Mouse (Mus musculus) forebrain, embryonic 16.5 days (tissue): Measurements from ENCODE around the gene Lrrc57. TPM values are rescaled to one million over a fixed set of nuclear protein-coding genes. Genes with fewer than 3 reads are reported as not detected.

Source experiments
- ATAC-seq: fragments of 200-750 bp; cut with Nextera tagmentation; 2 replicates; pipeline ENCODE4 v1.8.0; 2017; ENCODE audit warnings: mild to moderate bottlenecking, moderate library complexity
- H3K27ac ChIP-seq: fragments of 300-500 bp; sonication (generic); 2 replicates; pipeline ENCODE4 v1.5.1; 2014; ENCODE audit warnings: low read length, control low read depth
- H3K27me3 ChIP-seq: fragments of 300-500 bp; sonication (generic); replicated peaks from 2 replicates; pipeline ENCODE4 v1.6.1; 2014; ENCODE audit warnings: low read length; ENCODE audit not compliant: control insufficient read depth, insufficient read depth
- H3K36me3 ChIP-seq: fragments of 300-500 bp; sonication (generic); 2 replicates; pipeline ENCODE4 v1.6.1; 2014; ENCODE audit not compliant: control insufficient read depth, insufficient read depth
- H3K4me1 ChIP-seq: fragments of 300-500 bp; sonication (generic); replicated peaks from 2 replicates; pipeline ENCODE4 v1.6.1; 2014; ENCODE audit warnings: low read length; ENCODE audit not compliant: control insufficient read depth, insufficient read depth
- H3K4me2 ChIP-seq: fragments of 300-500 bp; sonication (generic); 2 replicates; pipeline ENCODE4 v1.6.1; 2014; ENCODE audit warnings: mild to moderate bottlenecking, low read length, control low read depth
- H3K4me3 ChIP-seq: fragments of 300-500 bp; sonication (generic); replicated peaks from 2 replicates; pipeline ENCODE4 v1.5.1; 2014; ENCODE audit warnings: mild to moderate bottlenecking, low read length, control low read depth
- H3K9ac ChIP-seq: fragments of 300-500 bp; sonication (generic); replicated peaks from 2 replicates; pipeline ENCODE4 v1.6.1; 2014; ENCODE audit warnings: low read depth, low read length, control low read depth
- H3K9me3 ChIP-seq: fragments of 300-500 bp; sonication (generic); 2 replicates; pipeline ENCODE4 v1.6.1; 2016; ENCODE audit warnings: low read length; ENCODE audit not compliant: control insufficient read depth
- WGBS: fragments of 180-500 bp; shearing (Covaris S2); extraction: QIAGEN DNeasy Blood & Tissue Kit; methylation state at CpG from one replicate; pipeline ENCODE4 v1.1.7; 2014; 5-methylcytosine and 5-hydroxymethylcytosine counted together
- polyA plus RNA-seq: library from polyadenylated mRNA; unstranded; fragments of >200 nt; fragmentation: Nextera tagmentation; extraction: Ambion mirVana; gene quantifications from 2 replicates; pipeline ENCODE4 v1.2.1, GENCODE M21; 2015

Gene Lrrc57
- polyA plus RNA-seq, 1 experiment from 2014 or later: 38.9 TPM

GRCm38 (mm10) chr2:120562859-120563234, 46.5 kb downstream of the Lrrc57 start:
- Histone ChIP-seq H3K27ac (no peak overlapping the region), H3K27me3 (no peaks in the 10 kb centered on the region), H3K9me3 (no peaks in the 10 kb centered on the region), H3K4me2 (peak overlapping the region; percentile 86), H3K36me3 (no peaks in the 10 kb centered on the region), H3K4me3 (peak overlapping the region; percentile 95), H3K9ac (peak overlapping the region; percentile 95), H3K4me1 (peaks cover 14% of the 10 kb centered on the region)
- WGBS: 23% methylated on average over 9 of the region's 9 CpGs
- ATAC-seq: no peak

- ATAC-seq: no peak
- Histone ChIP-seq H3K4me3 (no peak overlapping the region), H3K4me2 (no peak overlapping the region), H3K4me1 (peaks cover 9% of the 10 kb centered on the region), H3K9ac (no peak overlapping the region), H3K27me3 (no peaks in the 10 kb centered on the region), H3K9me3 (no peaks in the 10 kb centered on the region), H3K36me3 (no peaks in the 10 kb centered on the region), H3K27ac (no peak overlapping the region)
- WGBS: 86% methylated on average over 1 of the region's 1 CpGs
Measured at GRCm38 (mm10) chr2:120561524-120561923, 47.8 kb downstream of the Lrrc57 start.

DNA sequence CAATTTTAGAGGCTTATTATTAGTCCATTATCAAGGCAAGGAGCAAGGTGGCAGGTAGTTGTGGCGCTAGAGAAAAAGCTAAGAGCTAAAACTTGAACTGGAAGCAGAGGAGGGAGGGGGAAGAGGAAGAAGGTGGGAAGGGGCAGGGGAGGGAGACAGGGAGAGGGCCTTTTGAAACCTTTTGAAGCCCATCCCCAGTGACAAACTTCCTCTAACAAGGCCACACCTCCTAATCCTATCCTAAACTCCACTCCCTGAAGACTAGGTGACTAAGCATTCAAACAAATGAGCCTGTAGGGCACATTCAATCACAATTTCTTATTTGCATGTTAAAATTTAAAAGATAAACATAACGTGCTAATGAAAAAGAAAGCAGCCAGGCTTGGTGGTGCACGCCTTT, 50.5 kb downstream of the Lrrc57 start:
- no peaks in the 10 kb centered on the region for H3K9me3 ChIP-seq
- H3K27me3 ChIP-seq: no peaks in the 10 kb centered on the region
- H3K9ac ChIP-seq: no peak overlapping the region
- no peak for ATAC-seq
- H3K4me1 ChIP-seq: peaks cover 7% of the 10 kb centered on the region
- H3K4me2 ChIP-seq: no peak overlapping the region
- no peaks in the 10 kb centered on the region for H3K36me3 ChIP-seq
- H3K27ac ChIP-seq: no peak overlapping the region
- 84% methylated on average over 3 of the region's 3 CpGs for WGBS
- no peak overlapping the region for H3K4me3 ChIP-seq

DNA sequence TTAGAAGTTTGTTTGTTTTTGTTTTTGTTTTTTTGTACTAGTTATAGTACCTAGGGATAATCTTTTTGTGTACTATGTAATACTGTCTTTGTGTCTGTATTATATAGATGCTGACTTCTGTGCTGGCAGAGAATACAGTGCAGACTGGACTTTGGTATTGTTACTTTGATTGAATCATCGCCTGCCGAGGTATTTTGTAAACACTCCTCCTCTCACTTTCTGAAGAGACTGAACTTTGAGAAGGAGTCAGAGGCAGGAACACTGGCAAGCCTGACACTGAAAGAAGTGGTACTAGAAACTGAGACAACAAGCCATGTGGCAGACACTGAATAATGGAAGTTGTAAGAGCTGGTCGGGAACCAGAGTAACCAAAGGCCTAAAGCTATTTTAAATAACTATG, 52.5 kb downstream of the Lrrc57 start:
- no peaks in the 10 kb centered on the region for H3K9me3 ChIP-seq
- no peak overlapping the region for H3K27ac ChIP-seq
- no peak overlapping the region for H3K9ac ChIP-seq
- ATAC-seq: no peak
- H3K4me3 ChIP-seq: no peak overlapping the region
- H3K4me1 ChIP-seq: no peaks in the 10 kb centered on the region; the same call in 1 of the 2 replicates
- H3K27me3 ChIP-seq: no peaks in the 10 kb centered on the region
- no peak overlapping the region for H3K4me2 ChIP-seq
- 79% methylated on average over 3 of the region's 3 CpGs for WGBS
- H3K36me3 ChIP-seq: peaks cover 3% of the 10 kb centered on the region

Other genes starting within 250 kb of the Lrrc57 start
- 7.0 and 8.3 TPM in 2 replicates for gene Ganc, start 205.6 kb downstream of the Lrrc57 start, polyA plus RNA-seq
- 6.0 and 7.2 TPM in 2 replicates for gene Tmem87a, start 205.4 kb downstream of the Lrrc57 start, polyA plus RNA-seq
- 0.37 TPM in 2 replicates for gene Capn3, start 153.5 kb downstream of the Lrrc57 start, polyA plus RNA-seq
- 40.0 and 48.5 TPM in 2 replicates for gene Zfp106, start 45.7 kb downstream of the Lrrc57 start, polyA plus RNA-seq
- gene Snap23, start 41.8 kb downstream of the Lrrc57 start, polyA plus RNA-seq: 19.8 and 20.6 TPM in 2 replicates
- gene Haus2, start 137 bp downstream of the Lrrc57 start, polyA plus RNA-seq: 28.5 and 32.0 TPM in 2 replicates
- gene Stard9, start 19.6 kb upstream of the Lrrc57 start, polyA plus RNA-seq: 3.2 and 4.2 TPM in 2 replicates
- 5.2 and 7.1 TPM in 2 replicates for gene Cdan1, start 240.6 kb upstream of the Lrrc57 start, polyA plus RNA-seq
- 11.9 and 12.5 TPM in 2 replicates for gene Ttbk2, start 241.1 kb upstream of the Lrrc57 start, polyA plus RNA-seq